Mouse (Mus musculus) E14TG2a.4 (cell line): ENCODE measurements around the gene Mmp11.

ENCODE experiments used
- H3K27me3 ChIP-seq: 2 replicates; pipeline ENCODE4 v1.6.1; 2014; ENCODE audit warnings: low read length, control low read depth; ENCODE audit not compliant: insufficient read depth
- H3K36me3 ChIP-seq: 2 replicates; pipeline ENCODE4 v1.6.1; 2014; ENCODE audit warnings: low read length, control low read depth; ENCODE audit not compliant: insufficient read depth
- H3K4me1 ChIP-seq: replicated peaks from 2 replicates; pipeline ENCODE4 v1.6.1; 2014; ENCODE audit warnings: low read depth, low read length, control low read depth
- H3K4me3 ChIP-seq: replicated peaks from 2 replicates; pipeline ENCODE4 v1.5.1; 2014; ENCODE audit warnings: mild to moderate bottlenecking, low read length
- H3K9me3 ChIP-seq: 2 replicates; pipeline ENCODE4 v1.6.1; 2014; ENCODE audit warnings: low read length, control low read depth
- CTCF ChIP-seq: conservative IDR thresholded peaks from 2 replicates; pipeline ENCODE4 v1.5.1; 2014; ENCODE audit warnings: low read length
- NANOG ChIP-seq: IDR thresholded peaks from 2 replicates; pipeline ENCODE4 v1.6.1; 2014; ENCODE audit warnings: borderline replicate concordance, low read length, mixed read lengths
- POU5F1 ChIP-seq: IDR thresholded peaks from 2 replicates; pipeline ENCODE4 v1.6.1; 2014; ENCODE audit warnings: low read length, borderline replicate concordance

Gene Mmp11

GRCm38 (mm10) chr10:75916840-75917239 is 19.5 kb downstream of the Mmp11 start:
- no peak for TF ChIP-seq CTCF
- no peak for TF ChIP-seq NANOG
- TF ChIP-seq POU5F1, result no peak
- no peak overlapping the region for H3K4me3 ChIP-seq
- no peaks in the 10 kb centered on the region for H3K27me3 ChIP-seq
- peaks cover 76% of the 10 kb centered on the region for H3K36me3 ChIP-seq
- peaks cover 81% of the 10 kb centered on the region for H3K4me1 ChIP-seq
- no peaks in the 10 kb centered on the region for H3K9me3 ChIP-seq

GRCm38 (mm10) chr10:75915557-75915956 is 20.7 kb downstream of the Mmp11 start:
- Histone ChIP-seq H3K9me3 (no peaks in the 10 kb centered on the region), H3K36me3 (peaks cover 89% of the 10 kb centered on the region), H3K4me1 (peaks cover 85% of the 10 kb centered on the region), H3K4me3 (0 out of 2 replicates have a peak overlapping the region, but pooled peaks have one; percentile 7), H3K27me3 (no peaks in the 10 kb centered on the region)
- no peak for TF ChIP-seq CTCF
- TF ChIP-seq NANOG, result no peak
- no peak for TF ChIP-seq POU5F1

- peaks cover 94% of the 10 kb centered on the region for H3K36me3 ChIP-seq
Measured at GRCm38 (mm10) chr10:75913013-75913589, 23.2 kb downstream of the Mmp11 start.

GRCm38 (mm10) chr10:75910698-75911097 is 25.6 kb downstream of the Mmp11 start:
- TF ChIP-seq NANOG (no peak), POU5F1 (no peak), CTCF (no peak)
- Histone ChIP-seq H3K36me3 (peaks cover 94% of the 10 kb centered on the region), H3K9me3 (no peaks in the 10 kb centered on the region), H3K4me3 (no peak overlapping the region), H3K4me1 (peaks cover 40% of the 10 kb centered on the region), H3K27me3 (no peaks in the 10 kb centered on the region)

More at GRCm38 (mm10) chr10:75913013-75913589, 23.2 kb downstream of the Mmp11 start:
- H3K9me3 ChIP-seq, result no peaks in the 10 kb centered on the region
- H3K4me1 ChIP-seq, result peaks cover 62% of the 10 kb centered on the region
- H3K4me3 ChIP-seq, result no peak overlapping the region
- no peak for TF ChIP-seq POU5F1
- no peak for TF ChIP-seq NANOG
- TF ChIP-seq CTCF, result no peak
- H3K27me3 ChIP-seq, result no peaks in the 10 kb centered on the region

- H3K4me1 ChIP-seq, result peaks cover 11% of the 10 kb centered on the region
- no peaks in the 10 kb centered on the region for H3K9me3 ChIP-seq
- H3K36me3 ChIP-seq, result peaks cover 97% of the 10 kb centered on the region
- no peak overlapping the region for H3K4me3 ChIP-seq
- no peaks in the 10 kb centered on the region for H3K27me3 ChIP-seq
- TF ChIP-seq NANOG (no peak), POU5F1 (no peak), CTCF (no peak)
Measured at GRCm38 (mm10) chr10:75906882-75907281, 29.4 kb downstream of the Mmp11 start.

- TF ChIP-seq NANOG, result no peak
- TF ChIP-seq CTCF, result no peak
- TF ChIP-seq POU5F1, result no peak
- Histone ChIP-seq H3K4me1 (peaks cover 7% of the 10 kb centered on the region; the same call in 1 of the 2 replicates), H3K9me3 (no peaks in the 10 kb centered on the region), H3K4me3 (no peak overlapping the region), H3K27me3 (no peaks in the 10 kb centered on the region), H3K36me3 (peaks cover 98% of the 10 kb centered on the region)
Measured at GRCm38 (mm10) chr10:75904391-75904790, 31.9 kb downstream of the Mmp11 start.

GRCm38 (mm10) chr10:75898846-75899245 is 37.5 kb downstream of the Mmp11 start:
- 0 out of 2 replicates have a peak overlapping the region, but pooled peaks have one; percentile 17 for H3K4me3 ChIP-seq
- H3K9me3 ChIP-seq, result no peaks in the 10 kb centered on the region
- no peaks in the 10 kb centered on the region for H3K27me3 ChIP-seq

GRCm38 (mm10) chr10:75898039-75898564 is 38.2 kb downstream of the Mmp11 start:
- no peak for TF ChIP-seq NANOG
- no peak for TF ChIP-seq CTCF
- no peak for TF ChIP-seq POU5F1
- no peaks in the 10 kb centered on the region for H3K9me3 ChIP-seq
- no peaks in the 10 kb centered on the region for H3K27me3 ChIP-seq
- peaks cover 92% of the 10 kb centered on the region for H3K36me3 ChIP-seq
- 0 out of 2 replicates have a peak overlapping the region, but pooled peaks have one; percentile 17 for H3K4me3 ChIP-seq
- H3K4me1 ChIP-seq, result peaks cover 48% of the 10 kb centered on the region

More at GRCm38 (mm10) chr10:75898846-75899245, 37.5 kb downstream of the Mmp11 start:
- TF ChIP-seq CTCF (no peak), POU5F1 (no peak), NANOG (no peak)
- peaks cover 45% of the 10 kb centered on the region for H3K4me1 ChIP-seq
- peaks cover 100% of the 10 kb centered on the region for H3K36me3 ChIP-seq
